Mouse (Mus musculus): Measurements from ENCODE around the gene Nudcd3.

The Nudcd3 gene

DNA sequence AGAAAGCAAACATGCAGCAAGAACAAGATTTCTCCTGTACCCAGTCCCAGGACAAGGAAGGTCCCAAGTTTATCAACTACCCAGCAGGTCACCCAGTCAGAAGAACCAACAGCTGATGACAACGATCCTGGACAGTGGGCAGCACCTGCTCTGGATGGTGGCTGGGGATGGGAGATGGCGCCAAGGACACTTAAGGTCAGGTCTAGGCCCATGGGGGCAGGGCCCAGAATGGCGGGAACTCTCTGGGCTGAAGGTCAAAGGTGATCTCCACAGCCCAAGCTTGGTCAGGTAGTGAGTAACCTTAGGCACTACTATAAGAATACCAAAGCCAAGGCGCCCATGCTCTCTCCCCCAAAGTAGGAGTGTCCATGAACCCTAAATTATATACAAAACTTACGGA lies 138.3 kb downstream of the Nudcd3 start:
- DNase-seq = no peak

DNA sequence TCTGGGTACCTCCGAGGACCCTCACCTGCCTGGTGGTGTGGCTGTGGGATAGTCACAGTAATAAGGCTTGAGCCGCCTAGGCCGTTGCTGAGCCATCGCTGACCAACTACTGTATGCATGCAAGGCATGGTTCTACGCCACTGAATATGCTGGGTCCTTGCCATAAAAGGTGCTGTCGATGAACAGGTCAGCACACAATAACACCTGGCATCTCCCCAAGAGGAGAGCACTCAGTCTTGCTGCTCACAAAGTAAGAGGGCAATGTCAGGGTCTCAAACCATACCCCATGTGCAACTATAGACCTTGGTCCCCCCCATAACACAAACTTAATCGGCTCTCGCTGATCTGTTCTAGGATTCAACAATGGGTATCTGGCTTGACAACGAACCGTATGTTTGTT lies 141.1 kb downstream of the Nudcd3 start:
- no peak for DNase-seq

Measured in thymus, postnatal 36 days (tissue).